Mouse (Mus musculus) ES-Bruce4 (cell line): Measurements from ENCODE around the gene Dars. TPM values are rescaled to one million over a fixed set of nuclear protein-coding genes. Genes with fewer than 3 reads are reported as not detected.

Experiments used
- H3K27ac ChIP-seq: 2 replicates; pipeline ENCODE4 v1.5.1; 2012; ENCODE audit warnings: low read length, inconsistent platforms; ENCODE audit not compliant: insufficient read depth
- H3K27me3 ChIP-seq: 2 replicates; pipeline ENCODE4 v1.6.1; 2012; ENCODE audit warnings: mild to moderate bottlenecking, low read length, inconsistent platforms; ENCODE audit not compliant: control insufficient read depth, poor library complexity, insufficient read depth, severe bottlenecking
- H3K36me3 ChIP-seq: 2 replicates; pipeline ENCODE4 v1.6.1; 2012; ENCODE audit warnings: inconsistent platforms, mild to moderate bottlenecking, low read length, moderate library complexity; ENCODE audit not compliant: control insufficient read depth, poor library complexity, insufficient read depth, severe bottlenecking
- H3K4me1 ChIP-seq: one replicate; pipeline ENCODE4 v1.8.1; 2011; ENCODE audit warnings: low read length; ENCODE audit not compliant: control insufficient read depth, insufficient read depth
- H3K4me3 ChIP-seq: 2 replicates; pipeline ENCODE4 v1.5.1; 2011; ENCODE audit warnings: low read depth, mild to moderate bottlenecking, low read length
- H3K9ac ChIP-seq: 2 replicates; pipeline ENCODE4 v1.6.1; 2012; ENCODE audit warnings: low read depth, mild to moderate bottlenecking, inconsistent platforms; ENCODE audit not compliant: poor library complexity, severe bottlenecking
- H3K9me3 ChIP-seq: replicated peaks from 2 replicates; pipeline ENCODE4 v1.6.1; 2012; ENCODE audit warnings: mild to moderate bottlenecking, low read length, inconsistent platforms; ENCODE audit not compliant: control insufficient read depth, poor library complexity, insufficient read depth, severe bottlenecking
- CTCF ChIP-seq: IDR thresholded peaks from one replicate; pipeline ENCODE4 v1.8.1; 2011; ENCODE audit warnings: low read depth, low read length
- EP300 ChIP-seq: IDR thresholded peaks from 2 replicates; pipeline ENCODE4 v1.6.1; 2011; ENCODE audit warnings: low read depth, low read length; ENCODE audit not compliant: insufficient read depth
- POLR2A ChIP-seq: IDR thresholded peaks from one replicate; pipeline ENCODE4 v1.8.1; 2011; ENCODE audit warnings: low read length; ENCODE audit not compliant: insufficient read depth
- polyA plus RNA-seq: library from polyadenylated mRNA; stranded (reverse); fragments of >200 nt; gene quantifications from 2 replicates; pipeline ENCODE4 v1.2.4, GENCODE M21; 2011; ENCODE audit warnings: low read depth; ENCODE audit not compliant: missing spikeins, insufficient read depth, insufficient read length

Dars gene
- polyA plus RNA-seq, 1 experiment = 191 TPM

DNA sequence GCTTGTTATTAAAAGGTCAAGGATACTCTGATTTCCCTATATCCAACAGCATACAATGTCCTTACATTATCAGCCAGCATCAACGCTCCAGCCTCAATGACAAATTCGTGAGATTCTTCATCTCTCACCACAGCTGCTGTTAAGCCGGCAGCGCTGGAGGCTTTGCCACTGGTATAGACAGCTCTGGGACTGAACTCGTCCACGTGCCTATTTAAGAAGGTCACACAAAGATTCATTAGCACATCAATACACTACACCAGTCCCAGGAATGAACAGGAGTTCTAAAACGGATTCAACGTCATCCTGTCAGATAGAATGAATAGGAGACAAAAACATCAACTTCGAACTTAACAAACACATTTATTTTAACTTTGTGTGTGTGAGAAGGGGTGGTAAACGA lies 72.9 kb downstream of the Dars start:
- H3K9ac ChIP-seq = no peak overlapping the region
- H3K4me1 ChIP-seq = no peaks in the 10 kb centered on the region
- no peaks in the 10 kb centered on the region for H3K9me3 ChIP-seq
- no peak for TF ChIP-seq CTCF
- no peak for TF ChIP-seq POLR2A
- TF ChIP-seq EP300 = no peak
- no peaks in the 10 kb centered on the region for H3K27me3 ChIP-seq
- peaks cover 92% of the 10 kb centered on the region for H3K36me3 ChIP-seq
- no peak overlapping the region for H3K27ac ChIP-seq
- H3K4me3 ChIP-seq = no peak overlapping the region

DNA sequence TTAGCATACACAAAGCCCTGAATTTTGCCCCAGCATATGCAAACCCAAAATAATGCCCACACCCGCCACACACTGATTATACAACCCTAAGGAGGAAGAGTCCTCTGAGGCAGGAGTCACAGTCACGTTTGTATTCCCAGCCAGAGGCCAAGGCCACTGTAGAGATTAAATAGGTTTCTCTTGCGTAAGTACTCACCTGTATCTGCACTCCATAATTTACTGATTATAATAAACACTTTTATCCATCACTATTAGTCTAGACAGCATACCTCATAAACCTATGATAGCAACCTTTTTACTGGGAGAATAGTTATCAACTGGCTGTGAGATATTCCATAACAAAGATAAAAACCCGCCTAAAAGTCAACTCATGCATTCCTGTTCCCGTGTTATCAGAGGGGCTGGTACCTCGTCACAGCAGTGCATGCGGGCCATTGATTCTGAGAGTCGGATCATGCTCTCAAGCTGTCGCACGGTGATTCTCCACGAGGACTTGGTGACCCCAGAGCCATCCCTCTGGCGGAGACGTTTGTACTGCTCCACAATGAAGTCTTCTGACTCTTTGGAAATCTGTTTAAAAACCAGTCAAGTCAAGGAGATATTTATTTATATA lies 79.4 kb downstream of the Dars start:
- peaks cover 86% of the 10 kb centered on the region for H3K36me3 ChIP-seq
- no peak overlapping the region for H3K27ac ChIP-seq
- no peak overlapping the region for H3K9ac ChIP-seq
- H3K27me3 ChIP-seq = no peaks in the 10 kb centered on the region
- H3K9me3 ChIP-seq = no peaks in the 10 kb centered on the region
- TF ChIP-seq POLR2A (no peak), CTCF (no peak), EP300 (no peak)
- H3K4me1 ChIP-seq = no peaks in the 10 kb centered on the region
- no peak overlapping the region for H3K4me3 ChIP-seq

DNA sequence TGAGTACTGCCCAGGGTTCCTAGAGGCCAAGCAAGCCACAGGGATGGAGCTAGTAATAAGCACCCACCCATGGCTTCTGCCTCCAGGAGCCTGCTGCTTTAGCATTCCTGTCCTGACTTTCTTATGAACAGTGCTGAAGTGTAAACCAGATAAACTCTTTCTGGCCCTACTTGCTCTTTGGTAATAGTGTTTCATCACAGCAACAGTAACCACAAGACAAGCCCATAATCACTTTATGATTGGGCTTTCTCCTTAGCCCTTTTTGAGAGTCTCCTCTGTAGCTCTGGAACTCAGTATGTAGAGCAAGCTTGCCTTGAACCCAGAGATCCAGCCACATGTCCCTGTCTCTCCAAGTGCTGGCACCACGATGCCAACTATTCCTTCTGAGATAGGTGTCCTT lies 86.9 kb downstream of the Dars start:
- H3K4me3 ChIP-seq = no peak overlapping the region
- H3K27ac ChIP-seq = no peak overlapping the region
- H3K27me3 ChIP-seq = no peaks in the 10 kb centered on the region
- H3K9ac ChIP-seq = no peak overlapping the region
- H3K36me3 ChIP-seq = peaks cover 48% of the 10 kb centered on the region
- H3K4me1 ChIP-seq = no peaks in the 10 kb centered on the region
- TF ChIP-seq EP300 = no peak
- no peak for TF ChIP-seq POLR2A
- no peak for TF ChIP-seq CTCF
- no peaks in the 10 kb centered on the region for H3K9me3 ChIP-seq

DNA sequence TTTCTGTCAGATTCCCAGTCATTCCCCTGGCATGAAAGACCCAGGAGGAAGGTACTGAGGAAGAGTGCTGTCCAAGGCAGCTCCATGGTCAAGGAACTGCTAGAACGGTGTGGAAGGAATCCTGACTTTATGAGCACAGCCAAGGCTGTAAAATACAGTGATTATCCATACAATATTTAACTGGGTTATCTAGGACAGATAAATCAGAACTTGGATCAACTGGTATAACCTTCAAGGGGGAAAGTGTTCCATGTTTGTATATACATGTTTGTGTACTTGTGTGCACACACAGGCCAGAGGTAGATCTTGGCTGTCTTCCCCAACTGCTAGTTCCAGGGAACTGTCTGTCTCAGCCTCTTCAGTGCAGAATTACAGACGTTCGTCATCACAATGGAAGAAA lies 89.0 kb downstream of the Dars start, which contains the start of gene Lct:
Gene Lct, minus strand, starts transcription at position 101 of the 400 bp plus-strand sequence.
- H3K9me3 ChIP-seq = no peaks in the 10 kb centered on the region
- H3K36me3 ChIP-seq = peaks cover 27% of the 10 kb centered on the region
- H3K4me3 ChIP-seq = no peak within 1 kb of the TSS
- TF ChIP-seq CTCF (no peak), EP300 (no peak), POLR2A (no peak)
- no peak within 1 kb of the TSS for H3K9ac ChIP-seq
- no peak within 1 kb of the TSS for H3K27ac ChIP-seq
- H3K4me1 ChIP-seq = no peaks in the 10 kb centered on the region
- no peaks in the 10 kb centered on the region for H3K27me3 ChIP-seq

DNA sequence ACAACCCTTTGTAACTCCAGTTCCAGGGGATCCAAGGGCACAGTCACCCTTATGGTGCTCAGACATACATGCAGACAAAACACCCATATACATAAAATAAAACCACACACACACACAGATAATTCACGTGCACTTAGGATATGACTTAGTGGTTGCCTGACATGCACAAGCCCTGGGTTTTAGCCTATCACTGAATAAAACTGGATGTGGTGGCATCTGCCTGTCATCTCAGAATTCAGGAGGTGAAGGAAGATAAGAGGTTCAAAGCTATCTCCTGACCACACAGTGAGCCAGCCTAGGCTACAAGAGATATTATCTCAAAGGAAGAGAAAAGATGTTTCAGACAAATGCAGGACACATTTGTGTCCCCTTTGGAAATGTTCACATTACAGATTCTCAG lies 90.0 kb downstream of the Dars start:
- Histone ChIP-seq H3K9me3 (no peaks in the 10 kb centered on the region), H3K9ac (no peak overlapping the region), H3K4me1 (no peaks in the 10 kb centered on the region), H3K4me3 (no peak overlapping the region), H3K36me3 (peaks cover 17% of the 10 kb centered on the region), H3K27me3 (no peaks in the 10 kb centered on the region), H3K27ac (no peak overlapping the region)
- TF ChIP-seq EP300 (no peak), POLR2A (no peak), CTCF (no peak)

DNA sequence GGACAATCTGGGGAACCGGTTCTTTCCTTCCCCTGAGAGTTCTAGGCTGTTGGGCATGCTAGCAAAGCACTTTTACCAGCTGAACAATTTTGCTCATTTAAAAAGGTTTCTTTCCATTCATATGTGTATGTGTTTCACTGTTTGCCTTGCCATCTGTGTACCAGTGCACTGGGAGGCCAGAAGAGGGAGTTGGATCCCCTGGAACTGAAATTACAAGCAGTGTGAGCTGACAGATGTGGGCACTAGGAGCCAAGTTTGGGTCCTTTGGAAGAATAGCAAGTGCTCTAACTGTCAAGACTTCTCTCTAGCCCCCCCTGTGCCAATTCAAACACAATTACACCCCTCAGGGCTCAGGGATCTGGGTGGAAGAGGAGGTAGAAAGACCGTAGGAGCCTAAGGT lies 92.4 kb downstream of the Dars start:
- TF ChIP-seq POLR2A = no peak
- TF ChIP-seq EP300 = no peak
- TF ChIP-seq CTCF = no peak
- no peaks in the 10 kb centered on the region for H3K9me3 ChIP-seq

More for the DNA sequence above, 92.4 kb downstream of the Dars start:
- Histone ChIP-seq H3K27me3 (no peaks in the 10 kb centered on the region), H3K27ac (no peak overlapping the region), H3K4me3 (no peak overlapping the region), H3K9ac (no peak overlapping the region), H3K4me1 (no peaks in the 10 kb centered on the region), H3K36me3 (peaks cover under 1% of the 10 kb centered on the region; the same call in 1 of the 2 replicates)
